Mouse (Mus musculus): ENCODE results near the gene Leap2. TPM values are rescaled to one million over a fixed set of nuclear protein-coding genes. Genes with fewer than 3 reads are reported as not detected.
"Not testable (repeated sequence)": the region's sequence is repeated elsewhere in the genome, so short reads cannot be mapped to it uniquely, and the experiment has no call there.

The Leap2 gene
- total RNA-seq, 2 experiments from 2014 or later: not detected

GRCm38 (mm10) chr11:53447996-53448395 lies 25.0 kb upstream of the Leap2 start:
- intact Hi-C loops (cut with DNase I): loop anchor here (10.0 kb wide), 1 partner anchor 863 kb away; no protein-coding TSS in a partner anchor
- no peak for DNase-seq (ENCODE audit: extremely low spot score in 1 of 2, low spot score in 2 of 2)

GRCm38 (mm10) chr11:53446183-53446582 lies 23.2 kb upstream of the Leap2 start:
- intact Hi-C loops (cut with DNase I): loop anchor here (10.0 kb wide), 1 partner anchor 861 kb away; no protein-coding TSS in a partner anchor
- no peak for DNase-seq (ENCODE audit: extremely low spot score in 1 of 2, low spot score in 2 of 2)

- no peak for DNase-seq (ENCODE audit: extremely low spot score in 1 of 2, low spot score in 2 of 2)
- intact Hi-C loops (cut with DNase I): loop anchor here (10.0 kb wide), 1 partner anchor 861 kb away; no protein-coding TSS in a partner anchor
Observed at GRCm38 (mm10) chr11:53445562-53445961, 22.6 kb upstream of the Leap2 start.

GRCm38 (mm10) chr11:53443861-53444260 lies 20.9 kb upstream of the Leap2 start:
- no peak for DNase-seq (ENCODE audit: extremely low spot score in 1 of 2, low spot score in 2 of 2)

GRCm38 (mm10) chr11:53441921-53442320 lies 19.0 kb upstream of the Leap2 start:
- intact Hi-C loops (cut with DNase I): loop anchor here (10.0 kb wide), 1 partner anchor 857 kb away; no protein-coding TSS in a partner anchor
- DNase-seq (ENCODE audit: extremely low spot score in 1 of 2, low spot score in 2 of 2): no peak

More at GRCm38 (mm10) chr11:53443861-53444260, 20.9 kb upstream of the Leap2 start:
- intact Hi-C loops (cut with DNase I): loop anchor here (10.0 kb wide), 1 partner anchor 859 kb away; no protein-coding TSS in a partner anchor

- DNase-seq (ENCODE audit: extremely low spot score in 1 of 2, low spot score in 2 of 2): no peak
- intact Hi-C loops (cut with DNase I): no loop called here
Observed at GRCm38 (mm10) chr11:53436338-53436737, 13.4 kb upstream of the Leap2 start.

- intact Hi-C loops (cut with DNase I): no loop called here
Observed at GRCm38 (mm10) chr11:53435504-53435903, 12.5 kb upstream of the Leap2 start.

GRCm38 (mm10) chr11:53433057-53433456 lies 10.1 kb upstream of the Leap2 start:
- no peak for DNase-seq (ENCODE audit: extremely low spot score in 1 of 2, low spot score in 2 of 2)
- intact Hi-C loops (cut with DNase I): no loop called here

More at GRCm38 (mm10) chr11:53435504-53435903, 12.5 kb upstream of the Leap2 start:
- DNase-seq (ENCODE audit: extremely low spot score in 1 of 2, low spot score in 2 of 2): no peak

- no peak for DNase-seq (ENCODE audit: extremely low spot score in 1 of 2, low spot score in 2 of 2)
- intact Hi-C loops (cut with DNase I): no loop called here
Observed at GRCm38 (mm10) chr11:53431347-53432056, 8.5 kb upstream of the Leap2 start.

GRCm38 (mm10) chr11:53430670-53431346 lies 7.8 kb upstream of the Leap2 start, which contains the start of the genes Uqcrq and Gdf9:
Gene Uqcrq, minus strand, starts transcription at chr11:53430831.
Gene Gdf9, plus strand, starts transcription at chr11:53431023.
- peak; percentile 99 for DNase-seq (ENCODE audit: extremely low spot score in 1 of 2, low spot score in 2 of 2)
- intact Hi-C loops (cut with DNase I): no loop called here

- intact Hi-C loops (cut with DNase I): no loop called here
- no peak for DNase-seq (ENCODE audit: extremely low spot score in 1 of 2, low spot score in 2 of 2)
Observed at GRCm38 (mm10) chr11:53430300-53430669, 7.3 kb upstream of the Leap2 start.

GRCm38 (mm10) chr11:53429182-53429581 lies 6.2 kb upstream of the Leap2 start:
- intact Hi-C loops (cut with DNase I): no loop called here
- no peak for DNase-seq (ENCODE audit: extremely low spot score in 1 of 2, low spot score in 2 of 2)

GRCm38 (mm10) chr11:53428716-53429057 lies 5.7 kb upstream of the Leap2 start:
- no peak for DNase-seq (ENCODE audit: extremely low spot score in 1 of 2, low spot score in 2 of 2)

GRCm38 (mm10) chr11:53427993-53428715 lies 5.2 kb upstream of the Leap2 start:
- intact Hi-C loops (cut with DNase I): no loop called here
- no peak for DNase-seq (ENCODE audit: extremely low spot score in 1 of 2, low spot score in 2 of 2)

More at GRCm38 (mm10) chr11:53428716-53429057, 5.7 kb upstream of the Leap2 start:
- intact Hi-C loops (cut with DNase I): no loop called here

- DNase-seq (ENCODE audit: extremely low spot score in 1 of 2, low spot score in 2 of 2); intact Hi-C loops (cut with DNase I): not testable (repeated sequence)
Observed at GRCm38 (mm10) chr11:53426914-53427313, 3.9 kb upstream of the Leap2 start.

- DNase-seq (ENCODE audit: extremely low spot score in 1 of 2, low spot score in 2 of 2): no peak
- intact Hi-C loops (cut with DNase I): no loop called here
Observed at GRCm38 (mm10) chr11:53425711-53426255, 2.8 kb upstream of the Leap2 start.

GRCm38 (mm10) chr11:53425251-53425650 lies 2.3 kb upstream of the Leap2 start:
- peak in 1 of 2 experiments; percentile 39 for DNase-seq (ENCODE audit: extremely low spot score in 1 of 2, low spot score in 2 of 2)
- intact Hi-C loops (cut with DNase I): no loop called here

- intact Hi-C loops (cut with DNase I): no loop called here
- DNase-seq (ENCODE audit: extremely low spot score in 1 of 2, low spot score in 2 of 2): peak in 1 of 2 experiments; percentile 57
Observed at GRCm38 (mm10) chr11:53424826-53425225, 1.9 kb upstream of the Leap2 start.

- no peak for DNase-seq (ENCODE audit: extremely low spot score in 1 of 2, low spot score in 2 of 2)
- intact Hi-C loops (cut with DNase I): no loop called here
Observed at GRCm38 (mm10) chr11:53418048-53418447, 4.9 kb downstream of the Leap2 start.

Data from left cerebral cortex, postnatal 10 days (tissue).